Mouse (Mus musculus) spleen, adult 18-20 months (tissue): Measurements from ENCODE around the gene Kcnh1.

ENCODE experiments used
- DNase-seq, 2 experiments: peaks; one replicate each; pipeline ENCODE4 v3.0.0; 2022; ENCODE audit warnings: mixed read lengths in 2 of 2

The Kcnh1 gene

DNA sequence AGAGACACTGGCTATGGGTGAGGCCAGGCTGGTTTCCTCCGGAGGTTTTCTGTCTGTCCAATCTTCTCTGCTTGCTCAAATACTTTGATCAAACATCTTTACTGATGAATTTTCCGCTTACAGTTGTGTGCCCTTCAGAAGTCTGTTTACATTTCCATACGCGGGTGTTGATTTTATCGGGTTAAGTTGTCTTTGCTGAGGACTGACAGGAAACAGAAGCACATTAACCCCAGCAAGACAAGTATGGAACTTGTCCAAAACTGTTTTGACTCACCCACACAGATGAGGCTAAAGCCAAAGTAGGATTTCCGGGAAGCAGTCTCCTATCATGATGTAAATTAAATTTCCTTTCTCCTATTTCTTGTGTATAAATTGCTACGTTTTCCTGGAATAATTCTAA lies 286.1 kb downstream of the Kcnh1 start:
- DNase-seq = no peak

DNA sequence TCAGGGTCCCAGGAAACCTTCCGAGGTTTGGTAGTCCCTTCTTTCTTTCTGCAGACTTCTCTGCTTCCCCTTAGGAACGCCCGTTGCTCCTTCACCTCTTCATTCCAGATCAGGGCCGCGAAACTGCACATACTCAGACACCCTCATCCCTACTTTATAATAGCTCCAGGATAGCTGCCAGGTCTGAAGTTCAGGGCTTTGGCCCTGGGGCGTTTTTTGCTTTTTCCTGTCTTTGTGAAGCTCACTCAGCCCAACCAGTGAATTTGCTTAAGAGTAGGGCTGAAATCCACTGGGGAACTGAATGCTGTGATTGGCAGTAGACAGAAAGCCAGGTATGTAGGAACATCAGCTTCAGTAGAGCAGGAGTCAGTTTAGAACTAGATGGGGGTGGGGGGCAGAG lies 287.0 kb downstream of the Kcnh1 start:
- no peak for DNase-seq

DNA sequence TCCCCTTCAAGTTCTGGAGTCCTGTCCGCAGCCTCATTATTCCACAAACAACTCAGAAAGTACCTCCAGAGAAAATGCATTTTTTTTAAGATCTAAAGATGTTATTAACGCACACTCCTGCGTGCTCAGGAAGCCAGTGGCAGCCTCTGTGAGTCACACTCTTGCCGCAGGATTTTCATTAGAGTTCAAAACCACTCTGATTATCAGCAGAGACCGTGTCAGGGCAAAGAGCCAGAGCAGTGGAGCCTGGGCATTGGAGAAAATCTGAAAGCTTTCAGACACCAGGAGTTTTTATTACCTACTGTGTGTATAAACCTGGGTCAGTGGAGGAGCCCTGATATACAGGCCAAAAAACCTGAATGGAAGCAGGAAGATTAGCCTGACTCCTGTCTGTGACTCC lies 287.6 kb downstream of the Kcnh1 start:
- no peak for DNase-seq

DNA sequence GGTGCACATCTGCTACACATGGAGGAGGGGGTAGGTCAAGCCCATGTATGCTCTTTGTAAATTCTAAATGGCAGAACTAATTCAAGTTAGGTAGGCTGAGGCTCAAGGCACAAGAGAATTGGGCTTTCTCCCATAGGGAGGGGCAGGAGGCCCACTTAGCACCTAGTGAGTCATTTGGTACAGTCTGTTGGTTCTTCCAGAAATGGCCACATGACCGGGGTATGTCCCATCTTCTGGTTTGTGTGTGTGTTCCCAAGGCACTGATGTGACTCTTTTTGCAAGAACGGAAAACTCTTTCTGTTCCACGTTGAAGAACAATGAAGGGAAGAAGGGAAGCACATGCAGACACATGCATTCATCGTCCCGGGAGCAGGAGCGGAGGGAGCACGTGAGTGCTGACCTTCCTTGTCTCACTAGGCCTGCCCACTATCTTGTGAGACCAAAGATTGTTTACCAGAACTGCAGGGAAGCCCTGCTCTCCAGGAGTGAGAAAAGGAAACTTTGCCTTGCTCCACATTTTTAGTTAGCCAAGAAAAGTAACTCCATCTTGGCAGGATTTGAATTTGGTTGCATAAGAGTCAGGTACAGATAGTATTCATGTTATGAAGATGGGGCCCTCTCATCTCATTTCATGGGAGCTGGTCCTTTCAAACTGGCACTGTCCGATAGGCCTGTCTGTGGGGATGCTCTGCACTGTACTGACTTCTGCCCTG lies 289.7 kb downstream of the Kcnh1 start:
- DNase-seq = no peak

DNA sequence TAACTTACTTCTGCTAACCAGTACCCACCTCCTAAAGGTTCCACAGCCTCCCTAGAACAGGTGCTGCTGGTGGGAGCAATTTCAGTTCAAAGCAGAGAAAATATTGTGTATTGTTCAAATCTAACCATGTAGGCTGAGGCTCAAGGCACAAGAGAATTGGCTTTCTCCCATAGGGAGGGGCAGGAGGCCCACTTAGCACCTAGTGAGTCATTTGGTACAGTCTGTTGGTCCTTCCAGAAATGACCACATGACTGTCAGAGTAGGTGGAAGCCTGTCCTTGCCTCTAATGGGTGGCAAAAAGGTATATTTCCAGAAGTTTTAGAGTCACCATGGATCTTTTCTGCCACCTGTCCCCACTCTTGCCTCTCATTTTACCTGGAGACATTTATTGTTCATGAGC lies 290.9 kb downstream of the Kcnh1 start:
- no peak for DNase-seq

DNA sequence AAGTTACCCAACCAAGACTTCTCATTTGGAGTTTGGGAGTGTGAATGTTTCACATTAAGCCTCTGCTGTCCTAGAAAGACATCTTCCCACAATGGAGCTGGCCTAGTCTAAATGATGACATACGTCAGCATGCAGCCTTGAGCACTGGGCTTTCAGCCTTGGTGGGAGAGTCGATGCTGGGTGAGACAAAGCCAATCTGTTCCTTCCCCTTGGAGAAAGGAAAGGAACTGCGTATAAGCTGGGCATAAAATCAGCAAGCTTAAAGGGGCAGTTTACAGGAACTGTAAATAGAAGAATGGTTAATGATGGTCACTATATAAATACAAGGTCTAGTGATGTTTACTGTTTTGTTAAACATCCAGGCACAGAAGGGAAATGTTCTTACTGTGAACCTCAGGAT lies 294.5 kb downstream of the Kcnh1 start:
- DNase-seq = no peak

DNA sequence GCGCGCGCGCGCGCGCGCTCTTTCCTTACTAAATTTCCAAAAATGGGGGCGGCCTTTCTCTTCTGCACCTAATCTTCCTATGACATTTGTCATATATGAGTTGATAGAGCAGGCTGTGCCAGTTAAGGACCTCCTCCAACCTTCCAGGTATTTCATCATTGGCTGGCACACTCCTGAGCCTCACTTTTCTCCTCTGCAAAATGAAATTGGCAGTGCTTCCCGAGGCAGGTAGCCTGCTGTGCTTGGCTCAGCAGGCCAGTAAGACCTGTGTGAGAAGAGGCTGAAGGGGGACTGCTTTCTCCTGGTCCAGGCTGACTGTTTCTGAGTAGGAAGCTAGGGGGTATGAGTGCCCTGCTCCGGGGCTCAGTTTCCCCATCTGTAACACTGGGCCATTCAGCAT lies 297.0 kb downstream of the Kcnh1 start:
- DNase-seq = no peak

DNA sequence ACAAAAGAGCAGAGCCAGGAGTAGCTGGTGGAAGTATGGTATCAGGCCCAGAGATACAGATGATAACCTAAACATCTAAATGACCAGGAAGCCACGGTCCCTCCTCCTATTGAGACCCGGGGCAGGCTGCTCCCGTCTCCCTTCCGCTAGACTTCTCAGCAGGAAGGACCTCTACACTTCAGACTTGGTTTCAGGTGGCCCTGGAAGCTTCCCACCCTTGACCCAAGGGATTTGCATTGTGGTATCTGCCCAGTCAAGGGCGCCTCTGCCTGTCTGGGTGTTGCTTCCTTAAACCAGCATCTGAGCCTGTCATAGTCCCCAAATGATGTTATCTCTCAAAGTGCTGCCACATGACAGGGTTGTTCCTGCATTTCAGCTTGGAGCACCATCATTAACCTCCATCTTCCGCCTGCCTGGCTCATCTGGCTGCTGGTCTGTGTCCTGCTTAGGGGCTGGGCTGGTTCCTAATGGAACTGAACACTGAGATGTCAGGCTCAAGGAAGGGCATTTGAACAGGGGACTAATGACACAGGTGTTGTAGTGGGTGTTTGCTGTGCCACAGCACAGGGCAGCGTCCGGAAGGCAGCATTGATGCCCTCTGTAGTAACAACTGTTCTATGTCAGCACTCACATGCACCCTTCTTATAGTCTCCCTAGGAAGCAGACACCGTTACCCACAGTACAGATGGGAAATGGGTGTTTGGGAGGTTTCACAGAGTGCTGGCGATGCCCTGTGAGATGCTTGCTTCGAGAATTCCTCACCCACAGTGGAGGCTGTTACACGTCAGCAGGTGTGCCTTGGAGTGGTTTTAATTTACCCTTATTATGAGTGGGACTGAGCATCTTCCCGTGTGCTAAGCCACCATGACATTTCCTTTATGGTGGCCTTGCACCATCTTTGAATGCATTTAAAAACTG lies 299.6 kb downstream of the Kcnh1 start:
- DNase-seq = no peak

DNA sequence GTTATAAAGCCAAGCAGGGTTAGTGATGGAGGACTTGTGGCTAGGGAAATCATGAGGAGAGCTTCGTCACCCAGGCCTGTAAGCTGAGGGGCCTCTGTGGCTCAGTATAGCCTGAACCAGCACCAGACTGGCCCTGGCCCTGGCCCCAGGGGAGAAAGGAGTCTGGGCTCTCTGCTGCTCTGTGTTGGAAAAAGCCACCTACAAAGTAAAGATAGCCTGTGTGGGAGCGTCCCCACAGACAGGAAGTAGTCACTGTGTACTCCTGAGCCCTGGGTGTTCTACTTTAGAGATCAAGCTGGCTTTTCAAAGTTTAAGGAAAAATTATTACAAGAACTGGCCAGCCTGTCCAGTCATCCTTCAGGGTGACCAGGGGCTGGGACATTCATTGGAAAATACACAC lies 306.9 kb downstream of the Kcnh1 start:
- no peak for DNase-seq

DNA sequence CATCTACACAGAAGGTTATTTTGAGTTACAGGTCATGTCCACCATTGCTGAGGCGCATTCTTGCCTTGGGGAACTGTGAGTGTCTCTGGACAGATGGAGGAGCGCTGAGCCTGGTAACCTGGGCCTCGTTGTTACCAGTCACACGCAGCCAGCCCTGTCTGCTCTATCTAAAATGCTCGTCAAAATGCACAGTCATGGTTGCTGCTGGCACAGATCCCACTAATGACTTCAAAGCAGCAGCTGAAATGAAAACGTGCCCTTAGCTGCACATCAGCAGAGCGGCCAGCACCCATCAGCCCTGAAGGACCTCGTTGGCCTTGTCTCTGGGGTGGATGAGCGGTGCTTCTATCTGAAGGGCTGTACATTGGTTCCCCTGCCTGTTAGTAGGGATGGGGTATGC lies 311.4 kb downstream of the Kcnh1 start:
- no peak for DNase-seq

DNA sequence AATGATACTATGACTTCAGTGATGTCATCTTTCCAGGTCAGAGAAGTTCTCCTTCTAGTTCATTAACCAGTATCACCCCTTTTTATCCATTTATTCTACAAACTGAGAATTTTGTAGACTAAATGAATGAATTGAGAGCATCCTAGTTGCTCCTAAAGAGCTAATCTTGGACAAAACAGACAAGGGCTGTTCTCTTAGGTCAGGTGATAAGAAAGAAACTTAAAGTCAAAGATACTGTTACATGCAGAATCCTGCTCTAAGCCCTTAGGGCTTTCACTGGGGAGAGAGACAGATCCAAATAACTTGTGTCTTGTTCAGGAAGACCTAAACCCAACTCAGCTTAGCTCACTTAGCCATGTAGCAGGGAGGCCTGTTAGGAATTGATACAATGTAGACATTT lies 312.3 kb downstream of the Kcnh1 start:
- DNase-seq = no peak

DNA sequence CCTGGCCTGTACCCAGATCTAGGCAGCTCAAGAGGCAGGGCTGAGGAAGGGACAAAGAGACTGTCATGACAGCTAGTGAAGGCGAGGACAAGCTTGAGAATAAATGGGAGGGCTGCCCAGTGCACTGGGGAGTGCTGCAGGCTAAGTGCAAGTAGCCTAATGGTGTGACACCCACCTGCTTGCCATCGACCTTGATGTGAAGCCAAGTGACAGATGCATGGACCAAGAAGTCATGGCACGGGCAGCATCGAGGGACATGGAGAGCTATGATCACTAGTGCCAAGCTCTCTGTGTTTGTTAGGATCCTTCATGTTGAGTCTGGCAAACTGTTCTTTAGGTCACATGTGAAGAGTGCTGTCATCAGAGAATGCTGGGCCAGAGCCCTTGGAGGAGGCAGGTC lies 313.1 kb downstream of the Kcnh1 start:
- DNase-seq = no peak

DNA sequence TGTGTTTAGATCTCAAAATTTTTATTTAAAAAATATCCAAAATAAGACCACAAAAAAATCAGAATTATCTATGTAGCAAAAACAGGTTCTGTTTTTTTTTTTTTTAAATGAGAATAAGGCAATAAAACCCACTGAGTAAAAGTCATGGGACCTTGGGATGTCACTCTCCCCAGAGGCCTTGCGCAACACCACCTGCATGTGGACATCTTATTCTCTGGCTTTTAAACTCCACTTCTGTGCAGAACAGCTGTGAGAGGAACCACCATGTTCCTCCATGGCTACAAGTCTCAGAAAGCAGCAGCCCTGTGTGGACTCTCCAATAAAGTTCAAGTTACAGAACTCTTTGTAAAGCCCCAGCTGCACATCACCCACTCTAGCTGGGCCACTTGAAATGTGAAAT lies 322.2 kb downstream of the Kcnh1 start:
- no peak for DNase-seq

DNA sequence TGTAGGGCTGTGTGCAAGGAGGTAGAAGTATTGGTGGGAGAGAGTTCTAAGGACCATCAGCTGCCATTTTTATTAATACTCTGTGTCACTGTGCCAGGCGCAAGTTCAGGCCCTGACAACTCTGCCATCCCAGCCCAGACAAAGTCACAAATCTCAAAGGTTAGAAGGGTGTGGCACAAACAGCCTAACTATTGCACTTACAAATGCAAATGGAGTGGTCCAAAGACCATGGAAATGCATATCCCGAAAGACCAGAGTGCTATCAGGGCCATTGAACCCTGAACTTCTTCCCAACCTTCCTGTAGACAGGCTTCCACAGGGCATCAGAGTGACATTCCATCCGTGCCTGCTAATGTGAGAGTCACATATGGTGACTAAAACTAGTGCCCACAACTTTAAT lies 324.8 kb downstream of the Kcnh1 start:
- DNase-seq = no peak

DNA sequence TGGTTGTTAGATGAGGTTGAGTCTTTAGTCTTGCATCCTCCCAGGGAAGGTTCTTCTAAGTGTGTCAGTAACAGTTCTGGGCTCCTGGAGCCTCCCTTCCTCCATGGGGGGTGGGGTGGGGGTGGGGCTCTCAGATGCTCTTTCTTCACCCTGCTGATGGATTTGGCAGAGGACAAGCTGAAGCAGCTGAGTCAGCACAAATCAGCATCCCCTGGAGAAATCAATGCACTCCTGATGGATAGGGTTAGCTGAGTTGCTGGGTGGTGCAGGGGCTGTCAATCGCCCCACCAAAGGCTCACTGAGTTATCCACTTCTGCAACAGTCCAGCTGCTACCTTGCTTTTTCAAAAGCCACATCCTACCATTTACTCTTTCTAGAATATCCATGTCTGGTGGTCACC lies 329.1 kb downstream of the Kcnh1 start:
- DNase-seq = no peak

DNA sequence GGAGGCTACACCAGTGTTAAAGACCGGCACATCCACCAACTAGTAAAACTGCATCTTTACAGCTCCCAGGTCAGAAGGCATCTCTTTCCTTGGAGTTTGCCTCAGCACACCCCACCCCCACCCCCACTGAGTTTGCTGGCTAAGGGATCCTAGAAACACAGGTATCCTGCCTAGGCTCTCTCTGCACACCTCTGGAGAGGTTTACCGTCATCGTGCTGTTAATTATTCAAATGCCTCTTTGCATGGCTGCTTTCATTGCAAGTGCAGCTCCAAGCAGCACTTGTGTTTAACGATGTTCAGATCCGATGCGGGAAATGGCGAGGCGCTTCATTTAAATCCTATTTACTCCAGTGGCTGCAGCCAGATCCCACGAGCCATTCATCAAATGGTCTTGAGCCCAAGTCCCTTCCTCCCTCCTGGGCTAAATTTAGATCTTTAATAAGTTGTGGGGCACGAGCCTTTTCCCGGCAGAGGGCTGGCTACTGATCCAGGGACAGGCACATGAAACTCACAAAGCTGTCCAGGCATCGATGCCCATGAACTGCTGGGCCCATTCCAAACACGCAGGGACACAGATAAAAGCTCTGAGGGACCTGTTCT lies 330.4 kb downstream of the Kcnh1 start:
- no peak for DNase-seq

DNA sequence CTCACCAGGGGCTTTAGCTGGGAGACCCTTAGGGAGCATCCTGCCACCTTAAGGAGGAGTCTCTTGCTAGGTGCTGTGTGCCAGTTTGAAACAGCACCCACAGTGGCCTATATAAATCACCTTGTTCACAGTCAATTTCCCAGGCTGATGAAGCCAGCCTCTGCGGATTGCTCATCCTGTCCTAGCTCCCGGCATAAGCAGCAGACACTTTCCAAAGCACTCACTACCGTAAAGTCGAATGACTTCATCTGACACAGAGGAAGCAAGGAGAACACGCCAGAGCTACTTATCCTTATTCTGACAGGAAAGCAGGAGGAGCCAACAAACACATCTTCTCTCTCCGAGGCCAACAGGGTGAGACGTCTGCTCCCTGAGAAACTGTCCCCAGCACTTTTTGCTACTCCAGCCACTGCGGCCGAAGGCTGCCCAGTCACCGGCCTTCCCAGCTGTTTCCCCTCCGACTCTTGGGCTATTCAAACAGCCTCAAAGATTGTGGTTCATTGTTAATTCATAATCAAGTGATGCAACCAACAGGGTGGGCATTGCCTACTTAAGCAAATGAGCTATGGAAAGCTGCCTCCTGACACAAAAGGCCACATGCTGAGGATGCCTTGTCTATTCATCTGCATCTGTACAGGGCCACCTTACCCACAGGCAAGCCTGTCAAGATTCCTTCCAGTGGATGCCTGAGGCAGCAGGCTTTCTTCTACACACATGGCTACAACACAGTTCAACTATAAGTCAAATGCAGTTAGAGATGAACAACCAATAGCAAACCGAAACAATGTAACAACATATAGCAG lies 332.0 kb downstream of the Kcnh1 start:
- DNase-seq = no peak

DNA sequence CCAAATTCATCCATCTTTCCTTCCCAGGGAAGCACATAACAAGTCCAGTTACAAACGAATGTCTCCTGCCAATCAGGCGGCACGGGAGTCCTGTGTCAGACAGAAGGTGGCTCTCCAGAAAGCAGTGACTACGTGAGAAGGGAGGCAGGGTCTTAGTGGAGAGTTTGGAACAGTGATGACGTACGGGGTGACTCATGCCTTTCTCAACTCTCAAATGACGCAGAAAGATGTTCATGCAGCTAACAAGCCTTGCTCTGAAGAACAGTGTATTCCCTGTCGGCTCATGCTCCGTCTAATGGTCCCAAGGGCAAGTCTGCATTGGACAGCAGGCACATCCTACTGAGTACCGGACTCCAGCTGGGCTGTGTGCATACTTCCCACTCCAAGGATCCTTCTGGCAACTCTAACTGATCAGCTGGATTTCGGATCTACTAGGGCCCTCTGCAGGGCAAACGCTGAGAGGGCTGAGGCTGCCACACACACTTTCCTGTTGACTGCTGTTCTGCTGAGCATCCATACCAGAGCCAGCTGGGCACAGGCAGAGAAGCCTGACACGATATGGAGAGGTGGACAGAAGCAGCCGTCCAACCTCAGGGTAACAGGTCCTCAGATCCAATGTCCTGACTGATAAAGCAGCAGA lies 335.3 kb downstream of the Kcnh1 start:
- DNase-seq = no peak

DNA sequence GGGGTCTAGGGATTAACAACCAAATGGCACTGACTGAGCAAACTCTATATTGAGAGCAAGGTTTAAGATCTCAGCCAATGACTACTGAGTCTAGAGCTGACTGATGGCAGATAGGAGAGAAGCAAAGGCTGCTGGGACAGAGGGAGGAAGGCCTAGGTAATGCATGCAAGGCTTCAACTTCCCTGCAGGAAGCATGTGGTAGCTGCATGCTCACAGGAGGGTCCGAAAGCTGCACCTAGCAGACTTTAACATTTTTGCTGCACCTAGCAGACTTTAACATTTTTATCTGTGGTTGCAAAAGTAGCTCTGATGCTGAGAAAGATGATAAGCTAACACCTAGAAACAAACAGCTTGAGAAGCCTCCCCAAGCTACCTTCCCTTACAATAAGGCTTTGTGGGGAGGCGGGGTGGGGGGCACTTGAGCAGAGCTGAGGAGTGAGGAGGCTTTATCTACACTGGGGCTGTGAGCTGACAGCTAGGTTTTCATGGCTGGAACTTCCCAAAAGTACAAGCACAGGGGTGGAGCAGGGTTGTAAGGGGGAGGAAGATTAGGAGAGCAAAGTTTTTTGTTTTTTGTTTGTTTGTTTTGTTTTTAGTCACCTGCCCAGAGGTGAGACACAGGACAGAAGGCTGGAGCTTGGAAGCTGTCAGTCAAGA lies 341.0 kb downstream of the Kcnh1 start:
- DNase-seq = no peak

DNA sequence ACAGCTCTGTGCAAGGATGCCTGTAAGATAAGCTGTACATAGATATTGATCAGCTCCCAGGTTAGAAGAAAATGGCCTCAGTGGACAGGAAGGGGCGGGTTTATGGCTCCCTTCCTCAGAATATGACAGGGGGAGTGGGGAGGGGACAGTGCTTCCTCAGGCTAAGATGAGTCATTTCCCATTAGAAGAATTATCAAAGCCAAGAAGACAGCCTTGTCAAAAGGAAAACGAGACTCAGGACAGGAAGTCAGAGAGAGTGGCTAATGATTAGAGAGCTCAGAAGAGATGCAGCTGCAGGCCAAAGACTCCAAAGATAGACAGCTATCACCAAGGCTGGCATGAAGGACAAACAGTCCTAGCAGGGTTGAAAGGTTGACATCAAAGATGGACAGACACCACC lies 341.6 kb downstream of the Kcnh1 start:
- no peak for DNase-seq

DNA sequence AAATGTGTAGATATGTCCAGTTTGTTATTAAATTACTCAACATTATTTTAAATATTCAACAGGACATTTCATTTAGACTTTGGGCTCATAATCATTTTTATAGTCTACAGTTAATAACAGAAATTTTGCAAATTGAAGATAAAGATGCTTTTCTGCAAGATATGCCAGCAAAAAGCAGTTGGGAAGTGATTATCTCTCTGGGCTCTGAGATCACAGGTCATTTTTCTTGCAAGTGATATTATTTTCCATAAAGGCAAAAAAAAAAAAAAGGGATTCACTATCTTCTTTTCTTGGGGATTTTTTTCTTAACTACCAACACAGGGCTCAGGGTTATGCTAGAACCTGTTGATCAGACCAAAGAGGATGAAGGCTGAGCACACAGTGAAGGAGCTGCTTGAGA lies 342.4 kb downstream of the Kcnh1 start:
- no peak for DNase-seq

DNA sequence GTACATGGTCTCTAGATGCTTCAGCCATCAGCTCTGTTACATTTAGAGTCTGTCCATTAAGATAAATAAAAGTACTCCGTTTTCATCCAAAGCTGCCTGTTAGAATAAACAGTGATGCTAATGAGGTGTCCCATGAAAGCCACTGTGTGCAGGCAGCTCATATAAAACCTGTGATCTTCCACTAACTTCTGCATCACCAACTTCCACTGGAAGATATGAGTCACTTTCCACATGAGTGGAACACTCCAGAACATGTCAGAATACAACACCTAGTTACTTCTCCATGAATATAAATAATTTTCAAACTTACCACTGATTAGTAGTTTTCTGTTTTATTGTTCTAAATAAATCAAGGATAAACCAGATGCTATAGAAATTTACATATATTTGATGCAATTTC lies 345.9 kb downstream of the Kcnh1 start:
- no peak for DNase-seq
